Mouse (Mus musculus) midbrain, embryonic 11.5 days (tissue): ENCODE measurements around the gene Mapkapk3. TPM values are rescaled to one million over a fixed set of nuclear protein-coding genes. Genes with fewer than 3 reads are reported as not detected.

Source experiments
- ATAC-seq: fragments of 200-750 bp; cut with Nextera tagmentation; 2 replicates; pipeline ENCODE4 v1.8.0; 2017; ENCODE audit warnings: moderate TSS enrichment, moderate library complexity; ENCODE audit not compliant: low FRiP score
- DNase-seq: peaks from one replicate; pipeline ENCODE4 v3.0.0; 2015; ENCODE audit warnings: low spot score; ENCODE audit errors: missing footprints
- H3K27ac ChIP-seq: fragments of 300-500 bp; sonication (generic); 2 replicates; pipeline ENCODE4 v1.5.1; 2014; ENCODE audit warnings: low read depth, low read length
- H3K27me3 ChIP-seq: fragments of 300-500 bp; sonication (generic); 2 replicates; pipeline ENCODE4 v1.6.1; 2014; ENCODE audit warnings: mild to moderate bottlenecking, low read length, moderate library complexity, mixed read lengths; ENCODE audit not compliant: control insufficient read depth, insufficient read depth
- H3K36me3 ChIP-seq: fragments of 300-500 bp; sonication (generic); 2 replicates; pipeline ENCODE4 v1.6.1; 2014; ENCODE audit warnings: mild to moderate bottlenecking, low read length, moderate library complexity, mixed read lengths; ENCODE audit not compliant: control insufficient read depth, insufficient read depth
- H3K4me1 ChIP-seq: fragments of 300-500 bp; sonication (generic); 2 replicates; pipeline ENCODE4 v1.6.1; 2014; ENCODE audit warnings: low read length; ENCODE audit not compliant: control insufficient read depth, insufficient read depth
- H3K4me2 ChIP-seq: fragments of 300-500 bp; sonication (generic); 2 replicates; pipeline ENCODE4 v1.6.1; 2014; ENCODE audit warnings: mild to moderate bottlenecking, moderate library complexity
- H3K4me3 ChIP-seq: fragments of 300-500 bp; sonication (generic); 2 replicates; pipeline ENCODE4 v1.5.1; 2014; ENCODE audit warnings: low read depth, low read length
- H3K9ac ChIP-seq: fragments of 300-500 bp; sonication (generic); 2 replicates; pipeline ENCODE4 v1.6.1; 2014; ENCODE audit warnings: low read length
- H3K9me3 ChIP-seq: fragments of 300-500 bp; sonication (generic); 2 replicates; pipeline ENCODE4 v1.6.1; 2016; ENCODE audit warnings: low read length; ENCODE audit not compliant: control insufficient read depth
- WGBS: fragments of 180-500 bp; shearing (Covaris S2); extraction: QIAGEN DNeasy Blood & Tissue Kit; methylation state at CpG from one replicate; pipeline ENCODE4 v1.1.7; 2014; 5-methylcytosine and 5-hydroxymethylcytosine counted together
- polyA plus RNA-seq: library from polyadenylated mRNA; unstranded; fragments of >200 nt; fragmentation: Nextera tagmentation; extraction: Ambion mirVana; gene quantifications from 2 replicates; pipeline ENCODE4 v1.2.1, GENCODE M21; 2014

Gene Mapkapk3
- polyA plus RNA-seq, 1 experiment from 2014 or later = 2.7 TPM

GRCm38 (mm10) chr9:107303900-107304299 lies 14.2 kb upstream of the Mapkapk3 start:
- Histone ChIP-seq H3K9ac (no peak overlapping the region), H3K9me3 (no peaks in the 10 kb centered on the region), H3K27ac (no peak overlapping the region), H3K4me3 (no peak overlapping the region), H3K27me3 (no peaks in the 10 kb centered on the region), H3K36me3 (0 out of 2 replicates have a peak, but pooled peaks cover 3% of the 10 kb centered on the region), H3K4me1 (no peaks in the 10 kb centered on the region), H3K4me2 (no peak overlapping the region)
- ATAC-seq (no peak), DNase-seq (no peak)
- 87% methylated on average over 5 of the region's 5 CpGs for WGBS

DNA sequence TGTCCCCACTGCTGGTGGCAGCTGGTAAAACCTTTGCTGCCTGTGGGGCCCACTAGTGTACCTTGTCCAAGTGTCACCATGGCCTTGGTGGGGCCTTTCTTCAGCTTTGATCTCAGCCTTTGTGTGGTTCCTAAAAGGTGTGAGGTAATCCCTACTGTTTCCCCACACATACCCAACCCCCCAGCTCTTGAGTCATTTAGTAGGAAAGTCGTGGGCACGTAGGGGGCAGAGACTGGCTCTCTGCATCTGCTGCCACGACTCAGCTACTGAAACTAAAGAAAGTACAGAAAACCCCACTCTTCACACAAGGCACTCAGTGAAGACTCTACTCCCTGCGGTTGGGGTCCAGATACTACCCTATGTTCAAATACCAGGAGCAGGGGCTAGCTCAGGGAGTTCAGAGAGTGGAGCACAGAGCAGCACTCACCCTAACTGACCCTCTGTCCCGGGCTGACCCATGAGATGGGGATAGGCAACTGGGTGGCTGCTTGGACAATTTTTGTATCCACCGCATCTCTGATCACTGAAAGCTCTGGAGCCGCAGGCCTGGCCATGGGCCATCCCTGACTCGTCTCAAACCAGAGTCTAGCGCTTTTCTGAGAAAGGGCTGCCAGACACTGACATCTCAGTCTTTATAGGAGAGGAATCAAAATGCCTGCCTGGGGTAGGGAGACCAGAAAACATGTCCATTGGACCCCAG lies 13.6 kb upstream of the Mapkapk3 start:
- 79% methylated on average over 9 of the region's 9 CpGs for WGBS
- no peak overlapping the region for H3K27ac ChIP-seq
- H3K27me3 ChIP-seq = no peaks in the 10 kb centered on the region
- H3K36me3 ChIP-seq = 0 out of 2 replicates have a peak, but pooled peaks cover 3% of the 10 kb centered on the region
- H3K4me2 ChIP-seq = no peak overlapping the region
- no peaks in the 10 kb centered on the region for H3K9me3 ChIP-seq
- no peak for DNase-seq
- H3K4me1 ChIP-seq = no peaks in the 10 kb centered on the region
- H3K9ac ChIP-seq = no peak overlapping the region
- no peak for ATAC-seq
- H3K4me3 ChIP-seq = no peak overlapping the region

DNA sequence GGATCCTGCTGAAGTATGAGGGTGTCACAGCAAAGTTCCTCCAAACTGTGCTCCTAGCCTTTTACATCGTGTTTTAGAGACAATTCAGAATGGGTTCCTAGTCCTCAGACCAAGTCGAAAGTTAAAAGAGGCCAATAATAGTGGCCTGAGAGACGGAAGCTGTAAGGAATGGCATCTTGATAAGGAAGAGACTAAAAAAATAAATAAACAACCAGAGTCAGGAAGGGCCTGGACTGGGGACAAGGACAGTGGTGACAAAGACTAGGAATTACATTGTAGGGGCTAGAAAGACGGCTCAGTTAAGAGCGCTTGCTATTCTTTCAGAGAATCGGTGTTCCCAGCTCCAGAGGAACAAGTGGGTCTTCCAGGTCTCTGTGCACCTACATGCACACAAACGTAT lies 12.9 kb upstream of the Mapkapk3 start:
- Histone ChIP-seq H3K4me2 (no peak overlapping the region), H3K27ac (no peak overlapping the region), H3K36me3 (0 out of 2 replicates have a peak, but pooled peaks cover 3% of the 10 kb centered on the region), H3K4me3 (no peak overlapping the region), H3K9me3 (no peaks in the 10 kb centered on the region), H3K9ac (no peak overlapping the region), H3K27me3 (no peaks in the 10 kb centered on the region), H3K4me1 (no peaks in the 10 kb centered on the region)
- 84% methylated on average over 7 of the region's 7 CpGs for WGBS
- DNase-seq = no peak
- no peak for ATAC-seq

DNA sequence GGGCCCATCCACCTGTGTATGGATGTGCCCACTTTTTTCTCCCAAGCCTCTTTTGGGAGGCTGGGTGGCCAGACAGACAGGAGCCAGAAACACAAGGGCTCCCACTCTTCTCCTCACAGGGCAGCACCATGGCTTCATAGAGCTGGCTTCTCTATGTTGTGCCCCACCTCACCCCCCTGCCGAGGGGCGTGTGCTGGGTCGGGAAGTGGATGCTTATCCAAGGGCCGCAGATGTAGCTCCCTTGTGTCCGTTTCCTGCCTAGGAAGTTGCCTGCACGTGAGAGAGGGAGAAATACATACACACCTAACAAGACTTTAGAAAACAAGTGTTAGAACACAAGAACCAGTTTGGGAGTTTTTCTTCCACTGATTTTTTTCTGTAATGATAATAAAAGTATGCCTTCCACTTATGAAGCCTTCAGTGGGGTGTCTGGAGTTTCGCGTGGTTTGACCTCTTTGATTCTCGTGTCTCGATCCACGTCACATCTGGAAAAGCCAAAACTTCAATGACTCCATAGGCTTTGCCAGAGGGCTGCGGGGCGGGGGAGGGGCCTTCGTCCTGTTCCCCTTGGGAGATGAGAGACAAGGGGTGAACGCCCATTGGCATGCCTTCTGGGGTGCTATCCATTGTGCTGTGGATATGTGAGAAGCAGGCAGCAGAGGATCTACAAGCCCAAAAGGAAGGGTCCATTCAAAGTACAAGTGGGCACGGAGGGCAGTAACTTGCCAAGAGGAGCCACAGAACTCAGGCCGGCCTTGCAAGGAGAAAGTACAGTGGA lies 12.1 kb upstream of the Mapkapk3 start:
- Histone ChIP-seq H3K36me3 (0 out of 2 replicates have a peak, but pooled peaks cover 3% of the 10 kb centered on the region), H3K27ac (no peak overlapping the region), H3K9me3 (no peaks in the 10 kb centered on the region), H3K4me1 (peaks cover 6% of the 10 kb centered on the region; the same call in 1 of the 2 replicates), H3K4me3 (no peak overlapping the region), H3K9ac (no peak overlapping the region), H3K4me2 (no peak overlapping the region), H3K27me3 (no peaks in the 10 kb centered on the region)
- DNase-seq = no peak
- WGBS = 82% methylated on average over 17 of the region's 17 CpGs
- no peak for ATAC-seq

DNA sequence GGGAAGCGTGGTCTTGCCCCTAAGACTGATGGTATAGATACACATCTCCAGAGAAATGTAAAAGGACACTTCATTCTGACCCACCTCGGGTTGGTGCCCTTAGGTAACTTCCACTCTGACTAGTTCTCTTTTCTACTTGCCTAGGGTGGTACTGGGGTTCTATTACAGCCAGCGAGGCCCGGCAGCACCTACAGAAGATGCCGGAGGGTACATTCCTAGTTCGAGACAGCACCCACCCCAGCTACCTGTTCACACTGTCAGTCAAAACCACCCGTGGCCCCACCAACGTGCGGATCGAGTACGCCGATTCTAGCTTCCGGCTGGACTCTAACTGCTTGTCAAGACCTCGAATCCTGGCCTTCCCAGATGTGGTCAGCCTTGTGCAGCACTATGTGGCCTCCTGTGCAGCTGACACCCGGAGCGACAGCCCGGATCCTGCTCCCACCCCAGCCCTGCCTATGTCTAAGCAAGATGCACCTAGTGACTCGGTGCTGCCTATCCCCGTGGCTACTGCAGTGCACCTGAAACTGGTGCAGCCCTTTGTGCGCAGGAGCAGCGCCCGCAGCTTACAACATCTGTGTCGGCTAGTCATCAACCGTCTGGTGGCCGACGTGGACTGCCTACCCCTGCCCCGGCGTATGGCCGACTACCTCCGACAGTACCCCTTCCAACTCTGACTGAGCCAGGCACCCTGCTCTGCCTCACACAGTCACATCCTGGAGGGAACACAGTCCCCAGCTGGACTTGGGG lies 10.7 kb upstream of the Mapkapk3 start:
- 92% methylated on average over 30 of the region's 30 CpGs for WGBS

GRCm38 (mm10) chr9:107299783-107300182 lies 10.1 kb upstream of the Mapkapk3 start:
- no peak for ATAC-seq
- Histone ChIP-seq H3K9me3 (no peaks in the 10 kb centered on the region), H3K27ac (no peak overlapping the region), H3K27me3 (peaks cover 5% of the 10 kb centered on the region), H3K9ac (no peak overlapping the region), H3K4me3 (no peak overlapping the region), H3K4me2 (no peak overlapping the region), H3K36me3 (0 out of 2 replicates have a peak, but pooled peaks cover 3% of the 10 kb centered on the region), H3K4me1 (peaks cover 6% of the 10 kb centered on the region; the same call in 1 of the 2 replicates)
- WGBS = 91% methylated on average over 7 of the region's 7 CpGs
- no peak for DNase-seq

More for the DNA sequence above, 10.7 kb upstream of the Mapkapk3 start:
- Histone ChIP-seq H3K4me1 (peaks cover 6% of the 10 kb centered on the region; the same call in 1 of the 2 replicates), H3K27ac (no peak overlapping the region), H3K4me3 (no peak overlapping the region), H3K9me3 (no peaks in the 10 kb centered on the region), H3K4me2 (no peak overlapping the region), H3K9ac (no peak overlapping the region), H3K27me3 (peaks cover 4% of the 10 kb centered on the region), H3K36me3 (0 out of 2 replicates have a peak, but pooled peaks cover 3% of the 10 kb centered on the region)
- no peak for ATAC-seq
- DNase-seq = no peak

DNA sequence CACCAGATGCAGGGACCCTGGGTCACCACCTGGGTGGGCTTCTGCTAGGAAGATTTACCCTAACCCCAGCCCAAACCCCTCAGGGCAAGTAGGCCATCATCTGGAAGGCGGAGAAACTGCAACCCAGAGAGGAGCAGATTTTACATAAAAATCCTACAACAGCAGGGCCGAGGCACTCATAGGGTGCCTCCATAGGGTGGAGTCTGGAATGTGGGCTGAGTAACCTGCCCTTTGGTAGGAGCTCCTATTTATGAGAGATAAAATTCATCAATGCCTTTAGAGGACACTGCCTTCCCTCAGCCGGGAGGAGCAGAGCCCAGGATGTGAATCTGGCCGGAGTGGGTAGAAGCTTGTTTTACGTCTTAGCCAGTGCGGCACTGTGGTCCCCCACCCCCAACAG lies 9.2 kb upstream of the Mapkapk3 start:
- DNase-seq (no peak), ATAC-seq (no peak)
- Histone ChIP-seq H3K4me1 (peaks cover 6% of the 10 kb centered on the region; the same call in 1 of the 2 replicates), H3K4me3 (no peak overlapping the region), H3K9ac (no peak overlapping the region), H3K9me3 (no peaks in the 10 kb centered on the region), H3K27me3 (peaks cover 5% of the 10 kb centered on the region), H3K4me2 (no peak overlapping the region), H3K27ac (no peak overlapping the region), H3K36me3 (0 out of 2 replicates have a peak, but pooled peaks cover 3% of the 10 kb centered on the region)
- WGBS = 93% methylated on average over 6 of the region's 6 CpGs

GRCm38 (mm10) chr9:107298059-107298780 lies 8.5 kb upstream of the Mapkapk3 start:
- Histone ChIP-seq H3K4me1 (peaks cover 6% of the 10 kb centered on the region; the same call in 1 of the 2 replicates), H3K27me3 (peaks cover 5% of the 10 kb centered on the region), H3K9ac (no peak overlapping the region), H3K9me3 (no peaks in the 10 kb centered on the region), H3K27ac (no peak overlapping the region), H3K4me2 (no peak overlapping the region), H3K36me3 (0 out of 2 replicates have a peak, but pooled peaks cover 3% of the 10 kb centered on the region), H3K4me3 (no peak overlapping the region)
- ATAC-seq (no peak), DNase-seq (no peak)
- 90% methylated on average over 8 of the region's 8 CpGs for WGBS
